Mouse (Mus musculus) stomach, embryonic 15.5 days (tissue): ENCODE results near the gene Slc16a9. TPM values are rescaled to one million over a fixed set of nuclear protein-coding genes. Genes with fewer than 3 reads are reported as not detected.

Source experiments
- ATAC-seq: fragments of 200-750 bp; cut with Nextera tagmentation; 2 replicates; pipeline ENCODE4 v1.8.0; 2017; ENCODE audit warnings: low read depth, moderate number of reproducible peaks, moderate TSS enrichment; ENCODE audit not compliant: insufficient read depth, low FRiP score
- H3K27ac ChIP-seq: fragments of 300-500 bp; sonication (generic); 2 replicates; pipeline ENCODE4 v1.5.1; 2015; ENCODE audit warnings: mild to moderate bottlenecking, inconsistent platforms
- H3K27me3 ChIP-seq: fragments of 300-500 bp; sonication (generic); replicated peaks from 2 replicates; pipeline ENCODE4 v1.6.1; 2015; ENCODE audit warnings: inconsistent platforms
- H3K36me3 ChIP-seq: fragments of 300-500 bp; sonication (generic); 2 replicates; pipeline ENCODE4 v1.6.1; 2015; ENCODE audit warnings: inconsistent platforms
- H3K4me1 ChIP-seq: fragments of 300-500 bp; sonication (generic); 2 replicates; pipeline ENCODE4 v1.6.1; 2015; ENCODE audit warnings: inconsistent platforms
- H3K4me2 ChIP-seq: fragments of 300-500 bp; sonication (generic); 2 replicates; pipeline ENCODE4 v1.6.1; 2015; ENCODE audit warnings: mild to moderate bottlenecking, inconsistent platforms
- H3K4me3 ChIP-seq: fragments of 300-500 bp; sonication (generic); replicated peaks from 2 replicates; pipeline ENCODE4 v1.5.1; 2015; ENCODE audit warnings: inconsistent platforms
- H3K9ac ChIP-seq: fragments of 300-500 bp; sonication (generic); 2 replicates; pipeline ENCODE4 v1.6.1; 2015; ENCODE audit warnings: inconsistent platforms
- H3K9me3 ChIP-seq: fragments of 300-500 bp; sonication (generic); 2 replicates; pipeline ENCODE4 v1.6.1; 2016; ENCODE audit warnings: inconsistent platforms
- WGBS: fragments of 180-500 bp; shearing (Covaris S2); methylation state at CpG from one replicate; pipeline ENCODE4 v1.1.7; 2015; 5-methylcytosine and 5-hydroxymethylcytosine counted together
- polyA plus RNA-seq: library from polyadenylated mRNA; unstranded; fragments of >200 nt; fragmentation: Nextera tagmentation; extraction: Ambion mirVana; gene quantifications from 2 replicates; pipeline ENCODE4 v1.2.1, GENCODE M21; 2015

Gene Slc16a9
- polyA plus RNA-seq, 1 experiment from 2014 or later: 1.9 TPM

DNA sequence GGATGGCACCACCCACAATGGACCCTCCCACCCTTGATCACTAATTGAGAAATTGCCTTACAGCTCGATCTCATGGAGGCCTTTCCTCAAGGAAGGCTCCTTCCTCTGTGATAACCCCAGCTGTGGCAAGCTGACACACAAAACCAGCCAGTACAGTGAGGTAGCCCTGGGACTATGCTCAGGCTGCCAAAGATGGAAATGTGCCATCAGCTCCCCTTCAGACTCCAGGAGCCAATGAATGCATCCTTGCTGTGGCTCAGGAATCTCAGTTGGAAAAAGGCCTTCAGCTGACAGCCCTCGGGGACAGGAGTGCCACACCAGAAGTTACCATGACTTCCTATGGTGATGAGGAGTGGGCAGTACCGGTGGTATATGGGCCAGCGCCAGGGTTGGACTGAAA lies 9.8 kb downstream of the Slc16a9 start:
- Histone ChIP-seq H3K27me3 (no peaks in the 10 kb centered on the region), H3K36me3 (no peaks in the 10 kb centered on the region), H3K4me1 (no peaks in the 10 kb centered on the region), H3K9me3 (no peaks in the 10 kb centered on the region), H3K9ac (no peak overlapping the region), H3K4me2 (no peak overlapping the region), H3K27ac (no peak overlapping the region), H3K4me3 (no peak overlapping the region)
- ATAC-seq: no peak
- WGBS: 78% methylated on average over 4 of the region's 4 CpGs

- Histone ChIP-seq H3K36me3 (no peaks in the 10 kb centered on the region), H3K27me3 (no peaks in the 10 kb centered on the region), H3K9me3 (no peaks in the 10 kb centered on the region), H3K4me3 (no peak overlapping the region), H3K9ac (no peak overlapping the region), H3K4me1 (no peaks in the 10 kb centered on the region), H3K4me2 (no peak overlapping the region), H3K27ac (no peak overlapping the region)
- no peak for ATAC-seq
- 82% methylated on average over 15 of the region's 15 CpGs for WGBS
These were observed 10.8 kb downstream of the Slc16a9 start for GRCm38 (mm10) chr10:70255601-70256210.

DNA sequence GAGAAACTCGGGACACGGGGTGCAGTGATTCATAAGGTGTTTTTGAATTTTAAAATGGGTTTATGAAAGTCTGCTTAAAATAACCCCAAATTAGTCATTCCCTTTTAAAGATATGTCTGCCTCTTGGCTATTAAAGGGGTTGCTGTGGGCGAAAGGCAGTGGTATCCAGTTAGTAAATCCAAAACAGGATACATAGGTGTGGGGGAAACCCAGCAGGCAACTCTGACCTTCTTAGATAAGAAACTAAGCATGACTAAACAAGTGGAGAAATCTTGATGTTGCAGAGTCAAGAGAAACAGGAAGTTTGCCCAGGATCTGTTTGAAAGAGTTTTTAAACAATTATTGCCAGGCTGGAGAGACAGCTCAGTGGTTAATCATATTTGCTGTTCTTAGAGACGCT lies 12.1 kb downstream of the Slc16a9 start:
- H3K4me2 ChIP-seq: no peak overlapping the region
- H3K27me3 ChIP-seq: no peaks in the 10 kb centered on the region
- H3K9ac ChIP-seq: no peak overlapping the region
- no peak overlapping the region for H3K4me3 ChIP-seq
- no peaks in the 10 kb centered on the region for H3K4me1 ChIP-seq
- no peaks in the 10 kb centered on the region for H3K36me3 ChIP-seq
- WGBS: 69% methylated on average over 4 of the region's 4 CpGs
- ATAC-seq: no peak
- no peaks in the 10 kb centered on the region for H3K9me3 ChIP-seq
- H3K27ac ChIP-seq: no peak overlapping the region

DNA sequence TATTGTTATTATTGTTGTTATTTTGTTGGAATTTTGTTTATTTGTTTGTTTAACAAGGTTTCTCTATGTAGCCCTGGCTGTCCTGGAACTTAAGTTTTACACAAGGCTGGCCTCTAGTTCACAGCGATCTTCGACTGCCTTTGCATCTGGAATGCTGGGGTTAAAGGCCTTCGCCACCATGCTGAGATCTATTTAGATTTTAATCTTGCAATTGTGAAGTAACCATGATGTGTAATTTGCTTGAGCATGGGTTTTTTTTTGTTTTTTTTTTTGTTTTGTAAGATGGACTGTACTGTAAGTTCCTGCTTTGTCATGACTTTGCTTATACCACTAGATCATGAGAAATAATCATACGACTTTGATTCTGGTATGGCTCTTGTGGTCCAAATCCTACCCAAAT lies 16.0 kb downstream of the Slc16a9 start:
- 70% methylated on average over 4 of the region's 4 CpGs for WGBS
- Histone ChIP-seq H3K4me3 (no peak overlapping the region), H3K4me1 (no peaks in the 10 kb centered on the region), H3K27me3 (no peaks in the 10 kb centered on the region), H3K9ac (no peak overlapping the region), H3K4me2 (no peak overlapping the region), H3K36me3 (no peaks in the 10 kb centered on the region), H3K9me3 (no peaks in the 10 kb centered on the region), H3K27ac (no peak overlapping the region)
- no peak for ATAC-seq

GRCm38 (mm10) chr10:70262051-70262450 lies 17.2 kb downstream of the Slc16a9 start:
- Histone ChIP-seq H3K36me3 (no peaks in the 10 kb centered on the region), H3K4me2 (no peak overlapping the region), H3K4me1 (no peaks in the 10 kb centered on the region), H3K27me3 (no peaks in the 10 kb centered on the region), H3K27ac (no peak overlapping the region), H3K9ac (no peak overlapping the region), H3K9me3 (no peaks in the 10 kb centered on the region), H3K4me3 (no peak overlapping the region)
- ATAC-seq: no peak
- WGBS: 74% methylated on average over 3 of the region's 3 CpGs

- H3K4me3 ChIP-seq: no peak overlapping the region
- no peaks in the 10 kb centered on the region for H3K27me3 ChIP-seq
- WGBS: 55% methylated on average over 4 of the region's 4 CpGs
- ATAC-seq: no peak
- H3K36me3 ChIP-seq: no peaks in the 10 kb centered on the region
- H3K27ac ChIP-seq: no peak overlapping the region
- no peak overlapping the region for H3K9ac ChIP-seq
- H3K4me1 ChIP-seq: no peaks in the 10 kb centered on the region
- H3K9me3 ChIP-seq: no peaks in the 10 kb centered on the region
- no peak overlapping the region for H3K4me2 ChIP-seq
These were observed 18.8 kb downstream of the Slc16a9 start for GRCm38 (mm10) chr10:70263681-70264189.

DNA sequence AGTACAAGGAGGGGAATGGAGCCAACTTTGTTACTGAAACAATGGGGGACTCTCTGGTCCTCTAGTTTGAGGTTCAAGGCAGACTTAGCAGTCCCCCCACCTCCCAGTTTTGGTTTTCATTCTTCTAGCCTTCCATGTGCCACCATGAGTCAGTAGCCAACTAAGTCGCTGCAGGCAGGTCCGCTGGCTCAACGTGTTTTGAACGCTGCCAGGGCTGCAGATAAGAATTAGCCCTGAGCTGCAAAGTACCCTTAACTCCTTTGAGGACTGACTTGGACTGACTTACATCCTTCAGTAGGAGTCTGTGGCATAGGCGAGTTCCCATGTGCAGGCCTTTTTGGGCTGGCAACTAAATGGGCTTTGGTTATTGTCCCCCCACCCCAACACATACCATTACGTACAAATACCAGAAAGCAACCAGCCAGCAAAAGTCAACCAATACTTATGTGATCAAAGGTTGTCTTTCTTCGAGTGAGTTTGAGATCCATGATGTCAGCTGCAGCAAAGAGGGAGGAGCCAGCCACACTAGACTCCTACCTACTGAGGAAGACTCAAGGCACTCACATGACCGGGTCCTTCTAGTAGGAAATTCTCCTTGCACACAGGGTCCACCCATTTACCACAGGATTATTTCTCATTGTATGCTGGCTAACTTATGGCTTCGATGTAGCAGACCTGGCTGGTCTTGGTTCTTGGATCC lies 19.6 kb downstream of the Slc16a9 start:
- Histone ChIP-seq H3K27me3 (no peaks in the 10 kb centered on the region), H3K9ac (no peak overlapping the region), H3K9me3 (no peaks in the 10 kb centered on the region), H3K27ac (no peak overlapping the region), H3K4me2 (no peak overlapping the region), H3K4me3 (no peak overlapping the region), H3K36me3 (no peaks in the 10 kb centered on the region), H3K4me1 (no peaks in the 10 kb centered on the region)
- 76% methylated on average over 9 of the region's 9 CpGs for WGBS
- ATAC-seq: no peak

DNA sequence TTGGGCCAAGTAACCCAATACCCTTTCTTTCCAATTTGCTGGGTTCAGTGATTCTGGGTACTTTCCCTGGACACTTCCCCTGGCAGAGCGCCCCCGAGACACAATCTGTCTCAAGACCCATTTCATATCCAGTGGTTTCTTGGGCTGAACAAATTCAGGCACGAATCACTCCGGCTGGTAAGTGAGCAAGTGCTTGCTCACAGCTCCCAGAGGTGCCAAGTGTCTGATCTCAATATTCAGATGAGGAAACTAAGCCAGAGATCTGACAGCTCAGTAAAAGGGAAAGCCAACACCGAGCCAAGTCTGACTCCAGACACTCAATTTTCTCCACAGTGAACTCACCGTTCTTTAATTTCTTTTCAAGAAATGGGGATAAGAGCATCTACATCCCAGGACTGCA lies 21.6 kb downstream of the Slc16a9 start:
- no peak overlapping the region for H3K9ac ChIP-seq
- H3K27ac ChIP-seq: no peak overlapping the region
- WGBS: 80% methylated on average over 6 of the region's 6 CpGs
- no peaks in the 10 kb centered on the region for H3K27me3 ChIP-seq
- H3K36me3 ChIP-seq: no peaks in the 10 kb centered on the region
- H3K4me3 ChIP-seq: no peak overlapping the region
- H3K4me1 ChIP-seq: no peaks in the 10 kb centered on the region
- no peak for ATAC-seq
- H3K9me3 ChIP-seq: no peaks in the 10 kb centered on the region
- no peak overlapping the region for H3K4me2 ChIP-seq

GRCm38 (mm10) chr10:70268581-70269446 lies 23.9 kb downstream of the Slc16a9 start:
- WGBS: 72% methylated on average over 23 of the region's 23 CpGs
- ATAC-seq: no peak

GRCm38 (mm10) chr10:70269447-70269787 lies 24.5 kb downstream of the Slc16a9 start:
- Histone ChIP-seq H3K27me3 (no peaks in the 10 kb centered on the region), H3K27ac (no peak overlapping the region), H3K4me1 (no peaks in the 10 kb centered on the region), H3K4me2 (no peak overlapping the region), H3K36me3 (no peaks in the 10 kb centered on the region), H3K9me3 (no peaks in the 10 kb centered on the region), H3K9ac (no peak overlapping the region), H3K4me3 (no peak overlapping the region)
- ATAC-seq: no peak
- 86% methylated on average over 2 of the region's 2 CpGs for WGBS

More at GRCm38 (mm10) chr10:70268581-70269446, 23.9 kb downstream of the Slc16a9 start:
- H3K27me3 ChIP-seq: no peaks in the 10 kb centered on the region
- H3K36me3 ChIP-seq: no peaks in the 10 kb centered on the region
- H3K9me3 ChIP-seq: no peaks in the 10 kb centered on the region
- no peak overlapping the region for H3K27ac ChIP-seq
- H3K9ac ChIP-seq: no peak overlapping the region
- H3K4me3 ChIP-seq: no peak overlapping the region
- no peaks in the 10 kb centered on the region for H3K4me1 ChIP-seq
- H3K4me2 ChIP-seq: no peak overlapping the region

GRCm38 (mm10) chr10:70276678-70277077 lies 31.8 kb downstream of the Slc16a9 start:
- 54% methylated on average over 1 of the region's 1 CpGs for WGBS
- no peaks in the 10 kb centered on the region for H3K36me3 ChIP-seq
- no peaks in the 10 kb centered on the region for H3K4me1 ChIP-seq
- H3K9ac ChIP-seq: no peak overlapping the region
- H3K4me2 ChIP-seq: no peak overlapping the region
- no peaks in the 10 kb centered on the region for H3K9me3 ChIP-seq
- H3K27ac ChIP-seq: no peak overlapping the region
- no peak for ATAC-seq
- no peaks in the 10 kb centered on the region for H3K27me3 ChIP-seq
- no peak overlapping the region for H3K4me3 ChIP-seq

DNA sequence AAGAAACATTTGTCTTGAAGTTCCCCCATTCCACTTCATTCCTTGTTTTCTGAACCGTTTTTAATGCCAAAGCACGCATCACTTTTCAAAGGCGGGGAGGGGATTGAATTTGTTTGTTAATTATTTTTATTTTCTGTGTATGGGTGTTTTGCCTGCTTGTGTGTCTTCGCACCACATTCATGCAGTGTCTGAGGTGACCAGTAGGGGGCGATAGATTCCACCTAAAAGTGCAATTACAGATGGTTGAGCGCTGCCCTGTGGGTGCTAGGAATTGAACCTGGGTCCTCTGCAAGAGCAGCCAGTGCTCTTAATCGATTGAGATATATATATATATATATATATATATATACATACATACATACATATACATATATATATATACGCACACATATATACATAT lies 34.4 kb downstream of the Slc16a9 start:
- H3K4me1 ChIP-seq: no peaks in the 10 kb centered on the region
- WGBS: 76% methylated on average over 8 of the region's 8 CpGs
- no peak overlapping the region for H3K4me2 ChIP-seq
- H3K9ac ChIP-seq: no peak overlapping the region
- ATAC-seq: no peak
- H3K27me3 ChIP-seq: no peaks in the 10 kb centered on the region
- no peaks in the 10 kb centered on the region for H3K36me3 ChIP-seq
- H3K4me3 ChIP-seq: no peak overlapping the region
- no peak overlapping the region for H3K27ac ChIP-seq
- no peaks in the 10 kb centered on the region for H3K9me3 ChIP-seq
